ENCODE assay signal across 9 mouse cellular contexts in the genomic region with DNA sequence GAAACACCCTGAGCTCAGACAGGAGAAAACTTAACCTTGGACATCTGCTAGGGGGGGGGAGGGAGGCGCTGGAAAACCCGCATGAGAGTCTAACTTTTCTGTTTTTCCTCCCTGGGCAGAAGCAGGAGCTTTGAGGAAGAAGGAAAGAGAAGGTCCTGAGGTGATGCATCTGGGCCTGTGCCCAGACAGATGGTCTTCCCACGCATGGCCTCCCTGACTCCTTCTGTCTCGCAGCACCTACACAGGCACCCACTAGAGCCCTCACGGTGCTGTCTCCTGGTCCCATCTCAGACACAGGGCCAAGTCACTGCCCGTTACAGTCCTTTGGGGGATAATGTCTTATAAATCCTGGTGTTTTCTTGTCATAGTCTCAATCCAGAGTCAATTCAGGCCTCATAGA. TPM values are rescaled to one million over a fixed set of nuclear protein-coding genes. Genes with fewer than 3 reads are reported as not detected.
DNase-seq lines count a peak whose midpoint lies in the region; ATAC-seq and TF ChIP-seq lines count a peak whose summit lies in the region.
"Had no signal": no experiment of that assay in that cellular context is flagged by ENCODE, and none has a peak within 500 bp of the region (broad histone marks: within the 10 kb centered on the region; RNA-seq: fewer than 3 reads in every experiment).

No protein-coding gene starts in this region.

- H3K27ac ChIP-seq in cerebellum, adult 2 months (ENCODE audit: insufficient read depth, low read length) = no peak overlapping the region
- peak overlapping the region; percentile 86 for H3K27ac ChIP-seq in lung, embryonic 14.5 days (ENCODE audit: low read depth)
- peak overlapping the region; percentile 31; the same call in 1 of the 2 replicates for H3K27ac ChIP-seq in intestine, embryonic 16.5 days (ENCODE audit: low read length)
- H3K27ac ChIP-seq in stomach, embryonic 15.5 days = peak overlapping the region; percentile 16; the same call in 1 of the 2 replicates

- H3K4me2 ChIP-seq in lung, embryonic 14.5 days = no peak overlapping the region
- H3K4me2 ChIP-seq in intestine, embryonic 16.5 days (ENCODE audit: low read depth, low read length) = no peak overlapping the region
- no peak overlapping the region for H3K4me2 ChIP-seq in stomach, embryonic 15.5 days

- TF ChIP-seq CTCF in cerebellum, adult 2 months (IDR thresholded peaks at IDR 0.05; ENCODE audit: borderline replicate concordance, insufficient read depth, low read depth, low read length) = no peak
- no peak for TF ChIP-seq CTCF in lung, embryonic 14.5 days (IDR thresholded peaks at IDR 0.05; ENCODE audit: low read depth)

- no peaks in the 10 kb centered on the region for H3K9me3 ChIP-seq in lung, embryonic 14.5 days (ENCODE audit: low read depth, low read length)
- no peaks in the 10 kb centered on the region for H3K9me3 ChIP-seq in intestine, embryonic 16.5 days (ENCODE audit: control insufficient read depth, low read length)
- H3K9me3 ChIP-seq in stomach, embryonic 15.5 days = no peaks in the 10 kb centered on the region

- H3K27me3 ChIP-seq in cerebellum, adult 2 months (ENCODE audit: control insufficient read depth, insufficient read depth, low read length) = no peaks in the 10 kb centered on the region
- H3K27me3 ChIP-seq in lung, embryonic 14.5 days (ENCODE audit: insufficient read depth, low read length) = no peaks in the 10 kb centered on the region
- no peaks in the 10 kb centered on the region for H3K27me3 ChIP-seq in intestine, embryonic 16.5 days (replicated peaks; ENCODE audit: control insufficient read depth, insufficient read depth, low read length)
- H3K27me3 ChIP-seq in stomach, embryonic 15.5 days (replicated peaks) = no peaks in the 10 kb centered on the region

- no peaks in the 10 kb centered on the region; the same call in 1 of the 2 replicates for H3K36me3 ChIP-seq in lung, embryonic 14.5 days (ENCODE audit: insufficient read depth)
- no peaks in the 10 kb centered on the region for H3K36me3 ChIP-seq in intestine, embryonic 16.5 days (ENCODE audit: control insufficient read depth, insufficient read depth, low read length)
- no peaks in the 10 kb centered on the region for H3K36me3 ChIP-seq in stomach, embryonic 15.5 days

- 20% methylated on average over 6 of the region's 6 CpGs for WGBS in cerebellum, adult 2 months
- 45% methylated on average over 6 of the region's 6 CpGs for WGBS in lung, embryonic 14.5 days
- 63% methylated on average over 6 of the region's 6 CpGs for WGBS in intestine, embryonic 16.5 days
- 55% methylated on average over 6 of the region's 6 CpGs for WGBS in stomach, embryonic 15.5 days

- H3K4me1 ChIP-seq in cerebellum, adult 2 months (ENCODE audit: control insufficient read depth, insufficient read depth, low read length) = peaks cover 50% of the 10 kb centered on the region
- H3K4me1 ChIP-seq in lung, embryonic 14.5 days (ENCODE audit: insufficient read depth) = peaks cover 23% of the 10 kb centered on the region
- peaks cover 34% of the 10 kb centered on the region for H3K4me1 ChIP-seq in intestine, embryonic 16.5 days (ENCODE audit: control insufficient read depth, insufficient read depth, low read length)
- H3K4me1 ChIP-seq in stomach, embryonic 15.5 days = peaks cover 59% of the 10 kb centered on the region

- no peak overlapping the region for H3K4me3 ChIP-seq in cerebellum, adult 2 months (replicated peaks; ENCODE audit: insufficient read depth, low read depth, low read length)
- H3K4me3 ChIP-seq in lung, embryonic 14.5 days (ENCODE audit: low read depth, low read length) = no peak overlapping the region
- no peak overlapping the region for H3K4me3 ChIP-seq in intestine, embryonic 16.5 days (ENCODE audit: low read length)
- no peak overlapping the region for H3K4me3 ChIP-seq in stomach, embryonic 15.5 days (replicated peaks)

- no peak overlapping the region for H3K9ac ChIP-seq in lung, embryonic 14.5 days
- H3K9ac ChIP-seq in intestine, embryonic 16.5 days (ENCODE audit: low read depth, low read length) = no peak overlapping the region
- H3K9ac ChIP-seq in stomach, embryonic 15.5 days = no peak overlapping the region

- no peak for ATAC-seq in lung, embryonic 14.5 days (ENCODE audit: insufficient read depth)
- no peak for ATAC-seq in intestine, embryonic 16.5 days
- no peak for ATAC-seq in stomach, embryonic 15.5 days (ENCODE audit: insufficient read depth, low FRiP score, low read depth)

- no peak for TF ChIP-seq POLR2A in cerebellum, adult 2 months (IDR thresholded peaks at IDR 0.05; ENCODE audit: borderline replicate concordance, insufficient read depth, low read length)

- DNase-seq in cerebellum, adult 2 months = peak; percentile 64 to 70
- no peak for DNase-seq in cerebellum, adult 11 months
- no peak for DNase-seq in lung, embryonic 14.5 days
- DNase-seq in lung, postnatal 36 days = no peak
- no peak for DNase-seq in ovary, adult 18-20 months (ENCODE audit: low spot score)
- DNase-seq in layer of hippocampus, postnatal 25 days (ENCODE audit: extremely low spot score in 1 of 2, low spot score in 1 of 2) = no peak
- DNase-seq: B cell, adult 2 months had no signal

RNA-seq across cellular contexts. Expression of a gene that starts 11.5 kb away (rescaled TPM):
- polyA plus RNA-seq in cerebellum, adult 2 months (2012; rRNA removed) = 14.1 and 15.5 TPM in 2 replicates
- polyA plus RNA-seq in lung, embryonic 14.5 days (2014; fragmentation: Nextera tagmentation; extraction: Ambion mirVana) = 3.4 and 3.9 TPM in 2 replicates
- polyA plus RNA-seq in intestine, embryonic 16.5 days (2015; fragmentation: Nextera tagmentation; extraction: Ambion mirVana) = 1.5 and 2.5 TPM in 2 replicates
- 2.8 and 4.7 TPM in 2 replicates for polyA plus RNA-seq in stomach, embryonic 15.5 days (2015; fragmentation: Nextera tagmentation; extraction: Ambion mirVana)
- 10 to 100 TPM in 1 of 2 experiments, 1 to 10 TPM in 1; 8.1 to 11.6 TPM for total RNA-seq in layer of hippocampus, postnatal 25 days (2021)

Comparison
In these comparisons a context has a peak if more than half of its experiments do, and no peak if none do; other contexts are left out.
1. DNase-seq: peak in cerebellum, adult 2 months (2 of 2); none in cerebellum, adult 11 months (single experiment), lung, embryonic 14.5 days (single experiment), lung, postnatal 36 days (single experiment), ovary, adult 18-20 months (single experiment) and layer of hippocampus, postnatal 25 days (0 of 2).